Mouse (Mus musculus): ENCODE results near the gene Vmn1r20.
"Not testable (repeated sequence)": the region's sequence is repeated elsewhere in the genome, so short reads cannot be mapped to it uniquely, and the experiment has no call there.

Vmn1r20 gene

DNA sequence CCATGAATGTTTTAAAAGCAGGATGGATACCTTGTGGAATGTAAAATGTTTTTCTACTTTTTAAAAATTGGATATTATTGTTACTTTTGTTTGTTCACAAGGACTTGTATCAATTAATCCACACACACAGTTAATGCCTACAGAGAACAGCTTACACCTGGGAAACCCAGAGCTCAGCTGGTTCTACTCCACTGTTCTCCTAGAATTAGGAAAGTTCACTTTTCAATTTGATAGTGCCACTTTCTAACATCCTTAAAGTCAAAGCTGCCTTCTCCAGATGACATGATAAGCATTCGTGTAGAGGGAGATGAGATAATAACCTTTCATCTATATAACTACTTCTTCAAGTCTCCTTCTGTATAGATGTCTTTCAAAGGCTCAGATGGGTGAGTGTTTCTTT, at the start of gene Vmn1r20:
Gene Vmn1r20, plus strand, starts transcription at position 301 of the 400 bp plus-strand sequence.
- DNase-seq (ENCODE audit: low spot score): no peak

DNA sequence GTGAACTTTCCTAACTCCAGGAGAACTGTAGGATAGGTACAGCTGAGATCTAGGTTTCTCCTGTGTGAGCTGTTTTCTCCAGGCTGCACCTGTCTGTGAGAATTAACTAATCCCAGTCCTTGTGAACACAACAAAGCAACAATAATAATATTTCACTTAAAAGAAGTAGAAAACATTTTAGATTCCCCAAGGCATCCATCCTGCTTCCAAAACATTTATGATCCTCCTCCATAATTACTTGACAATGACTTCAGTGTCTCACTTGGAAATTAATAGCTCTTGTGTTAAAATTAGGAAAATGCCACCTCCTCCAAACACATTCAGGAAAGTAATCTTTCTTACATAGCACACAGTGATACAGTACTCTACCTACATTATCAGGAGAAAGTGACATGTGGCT, 33.0 kb upstream of the Vmn1r20 start, which contains the start of gene Vmn1r18:
Gene Vmn1r18, minus strand, starts transcription at position 101 of the 400 bp plus-strand sequence.
- no peak for DNase-seq (ENCODE audit: low spot score)

DNA sequence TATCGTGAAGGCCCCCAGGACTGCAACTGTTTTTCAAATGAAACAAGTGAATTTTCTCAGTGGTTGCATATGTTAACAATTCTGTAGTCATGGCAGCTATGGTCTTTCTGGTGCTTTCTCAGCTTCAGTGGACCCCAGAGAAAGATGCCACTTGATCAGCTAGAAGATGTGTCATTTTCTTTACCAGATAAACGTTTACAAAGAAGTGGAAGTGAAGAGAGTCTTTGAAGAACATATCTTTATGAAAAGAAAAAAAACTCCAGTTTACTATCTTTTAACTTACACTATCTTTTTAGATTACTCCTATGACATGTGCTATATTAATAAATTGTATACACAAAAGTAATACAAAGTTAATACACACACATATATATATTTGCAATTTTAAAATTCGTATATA, 25.2 kb upstream of the Vmn1r20 start, which contains the start of gene Vmn1r19:
Gene Vmn1r19, plus strand, starts transcription at position 301 of the 400 bp plus-strand sequence.
- DNase-seq (ENCODE audit: low spot score): not testable (repeated sequence)

DNA sequence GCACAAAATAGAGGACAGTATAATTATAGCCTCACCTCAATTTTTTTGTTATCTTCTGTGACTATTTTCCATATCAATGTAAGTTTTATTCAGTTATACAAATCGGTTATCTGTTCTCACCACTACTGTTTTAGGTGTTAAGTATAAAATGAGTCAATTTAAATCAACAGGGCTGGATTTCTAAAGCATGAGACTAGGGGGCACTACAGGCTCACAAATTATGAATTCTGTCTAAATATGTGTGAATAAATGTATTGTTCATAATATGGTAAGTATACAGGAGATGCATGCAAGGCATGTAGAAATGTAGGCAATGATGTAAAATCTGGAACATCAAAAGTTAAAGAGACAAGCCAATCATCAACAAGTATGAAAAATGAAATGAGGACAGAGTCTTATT, 2.5 kb downstream of the Vmn1r20 start:
- no peak for DNase-seq (ENCODE audit: low spot score)

DNA sequence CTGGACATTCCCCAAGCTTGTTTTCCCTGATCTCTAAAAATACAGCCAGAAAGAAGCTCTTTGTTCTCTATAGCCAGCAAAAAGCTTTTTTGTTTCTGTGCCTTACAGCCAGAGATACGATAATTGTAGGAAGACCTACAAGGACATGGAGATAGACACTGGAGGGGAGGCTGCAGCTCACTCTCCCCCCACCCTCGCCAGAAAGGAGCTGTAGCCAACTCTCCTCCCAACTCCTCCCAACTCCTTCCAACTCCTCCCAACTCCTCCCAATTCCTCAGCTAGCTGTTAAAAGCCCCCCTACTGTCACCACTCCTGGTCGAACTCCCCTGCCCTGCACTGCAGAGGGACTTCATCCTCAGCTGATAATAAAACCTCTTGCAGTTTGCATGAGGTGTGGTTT, 39.4 kb downstream of the Vmn1r20 start:
- not testable (repeated sequence) for DNase-seq (ENCODE audit: low spot score)
